Mouse (Mus musculus) heart, adult 2 months (tissue): ENCODE measurements at regions not wholly inside any gene's neighbourhood (a gene's known extent, or its start where the extent isn't known, plus 50 kb on each side); places are given as distances from the start of the nearest gene placed in this dataset.
"Not testable (repeated sequence)": the region's sequence is repeated elsewhere in the genome, so short reads cannot be mapped to it uniquely, and the experiment has no call there.

Experiments used
- CTCF ChIP-seq: fragments of 200-600 bp; IDR thresholded peaks from 2 replicates; pipeline ENCODE4 v1.8.1; 2022; ENCODE audit warnings: antibody characterized with exemption, mild to moderate bottlenecking, moderate library complexity
- POLR2A ChIP-seq: fragments of 200-500 bp; IDR thresholded peaks from 2 replicates; pipeline ENCODE4 v1.6.1; 2011; ENCODE audit warnings: mild to moderate bottlenecking, low read depth, low read length, control low read depth; ENCODE audit not compliant: insufficient read depth

DNA sequence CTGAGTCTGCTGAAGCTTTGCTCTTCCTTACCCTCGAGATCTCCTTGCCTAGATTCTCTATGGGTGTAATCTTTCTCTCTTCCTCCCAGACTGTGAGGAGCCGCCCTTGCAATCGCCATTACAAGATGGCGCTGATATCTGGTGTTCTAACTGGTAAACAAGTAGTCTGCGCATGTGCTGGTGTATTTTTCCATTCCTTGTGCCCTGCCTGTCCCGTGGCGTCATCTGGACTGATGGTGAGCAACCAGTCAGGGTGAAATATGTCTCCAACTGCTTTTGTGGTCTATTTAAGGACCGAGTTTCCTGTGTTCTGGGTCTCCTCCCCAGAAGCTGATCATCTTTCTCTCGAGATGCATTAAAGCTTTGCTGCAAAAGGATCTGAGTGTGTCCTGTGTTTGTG lies 53.7 kb upstream of the Ccdc66 start:
- TF ChIP-seq CTCF, POLR2A: not testable (repeated sequence)
